Mouse (Mus musculus): ENCODE measurements around the gene Cldn7. TPM values are rescaled to one million over a fixed set of nuclear protein-coding genes. Genes with fewer than 3 reads are reported as not detected.
"Not testable (repeated sequence)": the region's sequence is repeated elsewhere in the genome, so short reads cannot be mapped to it uniquely, and the experiment has no call there.

Gene Cldn7
- polyA plus RNA-seq (2017; shearing (Covaris generic)): not detected

GRCm38 (mm10) chr11:69964650-69965270 lies at the start of gene Cldn7:
Gene Cldn7, plus strand, starts transcription at chr11:69964779.
- ATAC-seq: no peak

- ATAC-seq: no peak
Measured at GRCm38 (mm10) chr11:69914917-69915430, 49.6 kb upstream of the Cldn7 start.

- no peak for ATAC-seq
Measured at GRCm38 (mm10) chr11:69915667-69916627, 48.6 kb upstream of the Cldn7 start.

GRCm38 (mm10) chr11:69916652-69917378 lies 47.8 kb upstream of the Cldn7 start:
- ATAC-seq: not testable (repeated sequence)

- no peak for ATAC-seq
Measured at GRCm38 (mm10) chr11:69917379-69917948, 47.1 kb upstream of the Cldn7 start.

GRCm38 (mm10) chr11:69918118-69918517 lies 46.5 kb upstream of the Cldn7 start:
- ATAC-seq: no peak

- no peak for ATAC-seq
Measured at GRCm38 (mm10) chr11:69919053-69919452, 45.5 kb upstream of the Cldn7 start.

- peak; percentile 48 for ATAC-seq
Measured at GRCm38 (mm10) chr11:69919661-69920265, 44.8 kb upstream of the Cldn7 start.

GRCm38 (mm10) chr11:69920266-69921031 lies 44.1 kb upstream of the Cldn7 start:
- ATAC-seq: no peak

- ATAC-seq: peak; percentile 79
Measured at GRCm38 (mm10) chr11:69921114-69922011, 43.2 kb upstream of the Cldn7 start, which contains the start of gene Eif5a. Gene Eif5a, minus strand, starts transcription at chr11:69921958.

- ATAC-seq: no peak
Measured at GRCm38 (mm10) chr11:69922012-69922756, 42.4 kb upstream of the Cldn7 start.

- no peak for ATAC-seq
Measured at GRCm38 (mm10) chr11:69922796-69923195, 41.8 kb upstream of the Cldn7 start.

- ATAC-seq: no peak
Measured at GRCm38 (mm10) chr11:69927501-69927900, 37.1 kb upstream of the Cldn7 start.

GRCm38 (mm10) chr11:69929712-69930111 lies 34.9 kb upstream of the Cldn7 start:
- no peak for ATAC-seq

GRCm38 (mm10) chr11:69930176-69930575 lies 34.4 kb upstream of the Cldn7 start:
- not testable (repeated sequence) for ATAC-seq

- ATAC-seq: no peak
Measured at GRCm38 (mm10) chr11:69930967-69931537, 33.5 kb upstream of the Cldn7 start.

GRCm38 (mm10) chr11:69931769-69932168 lies 32.8 kb upstream of the Cldn7 start:
- ATAC-seq: no peak

- ATAC-seq: no peak
Measured at GRCm38 (mm10) chr11:69932254-69932653, 32.3 kb upstream of the Cldn7 start.

- no peak for ATAC-seq
Measured at GRCm38 (mm10) chr11:69933066-69933465, 31.5 kb upstream of the Cldn7 start.

Measured in CD4-positive, CD25-positive, alpha-beta regulatory T cell, adult 4 months (primary cell).